ENCODE assay signal across 24 mouse cellular contexts in the genomic region with DNA sequence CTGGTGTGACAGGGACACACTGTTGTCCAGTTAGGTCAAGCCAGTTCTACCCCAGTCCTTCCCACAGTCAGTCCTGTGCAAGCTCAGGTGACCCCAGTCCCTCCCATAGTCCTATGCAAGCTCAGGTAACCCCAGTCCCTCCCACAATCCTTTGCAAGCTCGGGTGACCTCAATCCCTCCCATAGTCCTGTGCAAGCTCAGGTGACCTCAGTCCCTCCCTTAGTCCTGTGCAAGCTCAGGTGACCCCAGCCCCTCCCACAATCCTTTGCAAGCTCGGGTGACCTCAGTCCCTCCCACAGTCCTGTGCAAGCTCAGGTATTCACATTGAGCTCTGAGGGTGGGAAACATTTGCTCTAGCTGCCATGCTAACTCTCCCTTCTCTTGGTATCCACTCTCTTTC. TPM values are rescaled to one million over a fixed set of nuclear protein-coding genes. Genes with fewer than 3 reads are reported as not detected.
DNase-seq lines count a peak whose midpoint lies in the region; ATAC-seq and TF ChIP-seq lines count a peak whose summit lies in the region.
"Had no signal": no experiment of that assay in that cellular context is flagged by ENCODE, and none has a peak within 500 bp of the region (broad histone marks: within the 10 kb centered on the region; RNA-seq: fewer than 3 reads in every experiment).

No protein-coding gene starts in this region.

- no peak overlapping the region for H3K4me2 ChIP-seq in intestine, embryonic 16.5 days (ENCODE audit: low read depth, low read length)
- H3K4me2 ChIP-seq in intestine, postnatal 0 days (replicated peaks; ENCODE audit: low read depth) = no peak overlapping the region
- no peak overlapping the region for H3K4me2 ChIP-seq in limb, embryonic 13.5 days (replicated peaks)
- no peak overlapping the region for H3K4me2 ChIP-seq in embryonic facial prominence, embryonic 13.5 days
- H3K4me2 ChIP-seq: heart, embryonic 12.5 days; limb, embryonic 12.5 days had no signal

- H3K27ac ChIP-seq in intestine, embryonic 16.5 days (ENCODE audit: low read length) = no peak overlapping the region
- no peak overlapping the region for H3K27ac ChIP-seq in intestine, postnatal 0 days (ENCODE audit: low read depth, low read length)
- H3K27ac ChIP-seq in limb, embryonic 13.5 days = no peak overlapping the region
- no peak overlapping the region for H3K27ac ChIP-seq in limb, embryonic 10.5 days
- H3K27ac ChIP-seq in embryonic facial prominence, embryonic 13.5 days = no peak overlapping the region
- H3K27ac ChIP-seq: forebrain, embryonic 10.5 days; limb, embryonic 12.5 days; liver, embryonic 14.5 days had no signal

- H3K4me1 ChIP-seq in intestine, embryonic 16.5 days (ENCODE audit: control insufficient read depth, insufficient read depth, low read length) = 0 out of 2 replicates have a peak, but pooled peaks cover 6% of the 10 kb centered on the region
- no peaks in the 10 kb centered on the region; the same call in 1 of the 2 replicates for H3K4me1 ChIP-seq in intestine, postnatal 0 days (replicated peaks; ENCODE audit: control insufficient read depth, insufficient read depth, low read length)
- H3K4me1 ChIP-seq in limb, embryonic 13.5 days = no peaks in the 10 kb centered on the region
- no peaks in the 10 kb centered on the region for H3K4me1 ChIP-seq in limb, embryonic 10.5 days
- H3K4me1 ChIP-seq in embryonic facial prominence, embryonic 13.5 days = no peaks in the 10 kb centered on the region
- H3K4me1 ChIP-seq: forebrain, embryonic 10.5 days had no signal

- 0 out of 2 replicates have a peak, but pooled peaks have one; percentile 9 for ATAC-seq in intestine, embryonic 16.5 days
- ATAC-seq in intestine, postnatal 0 days = no peak
- ATAC-seq in limb, embryonic 13.5 days (ENCODE audit: low FRiP score, low read depth) = 0 out of 2 replicates have a peak, but pooled peaks have one; percentile 3
- ATAC-seq in embryonic facial prominence, embryonic 13.5 days (ENCODE audit: insufficient number of reproducible peaks, insufficient read depth, low FRiP score, low TSS enrichment, low read depth) = no peak
- ATAC-seq: forebrain, embryonic 16.5 days had no signal

- no peaks in the 10 kb centered on the region for H3K27me3 ChIP-seq in intestine, embryonic 16.5 days (replicated peaks; ENCODE audit: control insufficient read depth, insufficient read depth, low read length)
- H3K27me3 ChIP-seq in intestine, postnatal 0 days (replicated peaks; ENCODE audit: control insufficient read depth, insufficient read depth, low read length) = no peaks in the 10 kb centered on the region
- no peaks in the 10 kb centered on the region for H3K27me3 ChIP-seq in limb, embryonic 13.5 days
- no peaks in the 10 kb centered on the region for H3K27me3 ChIP-seq in limb, embryonic 10.5 days (ENCODE audit: low read depth, poor library complexity, severe bottlenecking)
- H3K27me3 ChIP-seq in embryonic facial prominence, embryonic 13.5 days = no peaks in the 10 kb centered on the region
- H3K27me3 ChIP-seq: CH12.LX; heart, embryonic 12.5 days; limb, embryonic 12.5 days had no signal

- H3K9me3 ChIP-seq in intestine, embryonic 16.5 days (ENCODE audit: control insufficient read depth, low read length) = no peaks in the 10 kb centered on the region
- no peaks in the 10 kb centered on the region for H3K9me3 ChIP-seq in intestine, postnatal 0 days (ENCODE audit: control insufficient read depth)
- H3K9me3 ChIP-seq in limb, embryonic 13.5 days = no peaks in the 10 kb centered on the region
- H3K9me3 ChIP-seq in limb, embryonic 10.5 days (replicated peaks) = no peaks in the 10 kb centered on the region
- H3K9me3 ChIP-seq in embryonic facial prominence, embryonic 13.5 days = no peaks in the 10 kb centered on the region
- H3K9me3 ChIP-seq: forebrain, embryonic 10.5 days; heart, embryonic 12.5 days; limb, embryonic 12.5 days had no signal

- H3K36me3 ChIP-seq in intestine, embryonic 16.5 days (ENCODE audit: control insufficient read depth, insufficient read depth, low read length) = peaks cover 3% of the 10 kb centered on the region; the same call in 1 of the 2 replicates
- H3K36me3 ChIP-seq in intestine, postnatal 0 days (ENCODE audit: control insufficient read depth, insufficient read depth) = peaks cover 85% of the 10 kb centered on the region
- H3K36me3 ChIP-seq in limb, embryonic 13.5 days = peaks cover 54% of the 10 kb centered on the region
- H3K36me3 ChIP-seq in limb, embryonic 10.5 days = peaks cover 21% of the 10 kb centered on the region
- peaks cover 54% of the 10 kb centered on the region for H3K36me3 ChIP-seq in embryonic facial prominence, embryonic 13.5 days

- 55% methylated on average over 2 of the region's 2 CpGs for WGBS in intestine, embryonic 16.5 days
- 59% methylated on average over 2 of the region's 2 CpGs for WGBS in intestine, postnatal 0 days
- WGBS in limb, embryonic 13.5 days = 65% methylated on average over 2 of the region's 2 CpGs
- 73% methylated on average over 2 of the region's 2 CpGs for WGBS in limb, embryonic 10.5 days
- 59% methylated on average over 2 of the region's 2 CpGs for WGBS in embryonic facial prominence, embryonic 13.5 days

- H3K9ac ChIP-seq in intestine, embryonic 16.5 days (ENCODE audit: low read depth, low read length) = no peak overlapping the region
- no peak overlapping the region for H3K9ac ChIP-seq in intestine, postnatal 0 days (ENCODE audit: low read depth, low read length)
- H3K9ac ChIP-seq in limb, embryonic 13.5 days = no peak overlapping the region
- H3K9ac ChIP-seq in embryonic facial prominence, embryonic 13.5 days = 0 out of 2 replicates have a peak overlapping the region, but pooled peaks have one; percentile 16
- H3K9ac ChIP-seq: limb, embryonic 12.5 days; liver, embryonic 14.5 days had no signal

- no peak for TF ChIP-seq CTCF in intestine, postnatal 0 days (IDR thresholded peaks at IDR 0.05; ENCODE audit: low read depth)

- H3K4me3 ChIP-seq in intestine, embryonic 16.5 days (ENCODE audit: low read length) = no peak overlapping the region
- no peak overlapping the region for H3K4me3 ChIP-seq in intestine, postnatal 0 days (ENCODE audit: low read depth, low read length)
- no peak overlapping the region for H3K4me3 ChIP-seq in limb, embryonic 13.5 days
- H3K4me3 ChIP-seq in limb, embryonic 10.5 days = no peak overlapping the region
- H3K4me3 ChIP-seq in embryonic facial prominence, embryonic 13.5 days = no peak overlapping the region
- H3K4me3 ChIP-seq: forebrain, embryonic 10.5 days; heart, embryonic 12.5 days; limb, embryonic 12.5 days had no signal

- DNase-seq in limb, embryonic 10.5 days (ENCODE audit: low spot score) = no peak
- DNase-seq in Muller cell, postnatal 12 days (ENCODE audit: inconsistent ontology term) = no peak
- no peak for DNase-seq in thymus, postnatal 14 days
- DNase-seq: adrenal gland, postnatal 14 days; cerebellum, adult 2 months; cerebellum, postnatal 25 days; gastrocnemius, postnatal 10 days; heart, adult 11 months; heart, postnatal 14 days; kidney, postnatal 14 days; layer of hippocampus, postnatal 36 days; lung, postnatal 4 days; midbrain, embryonic 14.5 days; thymus, postnatal 36 days had no signal

RNA-seq across cellular contexts. Expression of a gene that starts 35.5 kb away (rescaled TPM):
- polyA plus RNA-seq in intestine, embryonic 16.5 days (2015; fragmentation: Nextera tagmentation; extraction: Ambion mirVana) = 65.7 and 70.7 TPM in 2 replicates
- polyA plus RNA-seq in intestine, postnatal 0 days (2015; fragmentation: Nextera tagmentation; extraction: Ambion mirVana) = 88.5 and 92.1 TPM in 2 replicates
- polyA plus RNA-seq in limb, embryonic 13.5 days (2015; fragmentation: Nextera tagmentation; extraction: Ambion mirVana) = 2.2 and 2.3 TPM in 2 replicates
- polyA plus RNA-seq in limb, embryonic 10.5 days (2016; fragmentation: Nextera tagmentation; extraction: Ambion mirVana) = 0.68 and 0.86 TPM in 2 replicates
- polyA plus RNA-seq in embryonic facial prominence, embryonic 13.5 days (2015; fragmentation: Nextera tagmentation; extraction: Ambion mirVana) = 0.53 TPM in 1 of 2 replicates, not detected in the other

Comparison
In these comparisons a context has a peak if more than half of its experiments do, and no peak if none do; other contexts are left out.
1. ATAC-seq: peak in intestine, embryonic 16.5 days (single experiment) and limb, embryonic 13.5 days (single experiment); none in intestine, postnatal 0 days (single experiment) and embryonic facial prominence, embryonic 13.5 days (single experiment).
2. RNA of a gene that starts 35.5 kb away (polyA plus RNA-seq): 88.5 to 92.1 TPM in intestine, postnatal 0 days and 65.7 to 70.7 TPM in intestine, embryonic 16.5 days; 2.2 to 2.3 TPM in limb, embryonic 13.5 days, 0.68 to 0.86 TPM in limb, embryonic 10.5 days and 0.53 TPM in embryonic facial prominence, embryonic 13.5 days; every median in the first group is over 10 times any median in the second.